Mouse (Mus musculus) testis, adult 2 months (tissue): ENCODE measurements around the gene Hspd1.

ENCODE experiments used
- CTCF ChIP-seq: fragments of 200-500 bp; IDR thresholded peaks from 2 replicates; pipeline ENCODE4 v1.5.1; 2012; ENCODE audit warnings: low read depth, mild to moderate bottlenecking, inconsistent platforms, low read length, moderate library complexity; ENCODE audit not compliant: control insufficient read depth, insufficient read depth, insufficient replicate concordance
- POLR2A ChIP-seq: fragments of 200-500 bp; IDR thresholded peaks from 2 replicates; pipeline ENCODE4 v1.6.1; 2012; ENCODE audit warnings: low read depth, mild to moderate bottlenecking, inconsistent platforms, low read length, moderate library complexity; ENCODE audit not compliant: control insufficient read depth

- TF ChIP-seq CTCF = no peak
- no peak for TF ChIP-seq POLR2A
Observed at GRCm38 (mm10) chr1:55134301-55134700, 46.3 kb upstream of the Hspd1 start.
